Mouse (Mus musculus) liver, postnatal 0 days (tissue): Measurements from ENCODE around the gene Dact2.

Source experiments
- CTCF ChIP-seq: sonication (generic); IDR thresholded peaks from 2 replicates; pipeline ENCODE4 v1.5.1; 2016; ENCODE audit warnings: antibody characterized with exemption, low read depth
- EP300 ChIP-seq: IDR thresholded peaks from 2 replicates; pipeline ENCODE4 v1.6.1; 2016; ENCODE audit warnings: antibody characterized with exemption, low read depth, mild to moderate bottlenecking

GRCm38 (mm10) chr17:14175704-14176103 lies 28.4 kb downstream of the Dact2 start:
- TF ChIP-seq CTCF (no peak), EP300 (no peak)
